Mouse (Mus musculus): ENCODE measurements around the gene Tubb1. TPM values are rescaled to one million over a fixed set of nuclear protein-coding genes. Genes with fewer than 3 reads are reported as not detected.
A peak's percentile ranks its signal among the peaks of the same experiment; 100 is the strongest.

Tubb1 gene
- 1 to 10 TPM in 1 of 2 experiments, under 1 TPM in 1; 0.86 to 3.1 TPM for total RNA-seq (2021)
- long read RNA-seq, experiment 1, partial matches to known transcripts = 0 of 3 reads
- long read RNA-seq, experiment 1, other reads (novel, unspliced or antisense) = 0 of 3 reads
- long read RNA-seq, experiment 2, partial matches to known transcripts = 0 of 2 reads
- long read RNA-seq, experiment 2, other reads (novel, unspliced or antisense) = 0 of 2 reads

- no peak for DNase-seq (ENCODE audit: low spot score in 2 of 2)
These were observed at the start of gene Tubb1 for GRCm38 (mm10) chr2:174450353-174450752. Gene Tubb1 (plus strand): TSS chr2:174450695.

- no peak for DNase-seq (ENCODE audit: low spot score in 2 of 2)
These were observed 40.3 kb upstream of the Tubb1 start for GRCm38 (mm10) chr2:174410222-174410621.

DNA sequence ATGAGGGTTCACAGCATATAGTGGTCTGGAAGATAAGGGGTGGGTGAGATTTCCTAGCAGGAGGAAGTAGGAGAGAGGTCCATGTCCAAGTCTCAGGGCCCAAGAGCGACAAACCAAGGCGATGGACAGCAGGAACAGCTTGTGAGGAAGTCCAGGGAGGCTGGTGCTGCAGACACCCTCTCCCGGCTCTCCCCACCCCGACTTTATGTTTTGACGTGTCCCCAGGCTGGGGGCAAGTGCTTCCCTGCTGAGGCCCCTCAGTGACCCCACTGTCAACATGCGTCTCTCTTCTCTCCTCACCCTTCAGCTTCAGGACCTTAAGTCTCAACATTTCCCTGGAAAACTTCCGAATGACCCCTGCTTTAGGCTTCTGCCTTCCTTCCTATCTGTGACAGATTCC lies 37.4 kb upstream of the Tubb1 start:
- no peak for DNase-seq (ENCODE audit: low spot score in 2 of 2)

- no peak for DNase-seq (ENCODE audit: low spot score in 2 of 2)
These were observed 35.3 kb upstream of the Tubb1 start for GRCm38 (mm10) chr2:174415001-174415730.

DNA sequence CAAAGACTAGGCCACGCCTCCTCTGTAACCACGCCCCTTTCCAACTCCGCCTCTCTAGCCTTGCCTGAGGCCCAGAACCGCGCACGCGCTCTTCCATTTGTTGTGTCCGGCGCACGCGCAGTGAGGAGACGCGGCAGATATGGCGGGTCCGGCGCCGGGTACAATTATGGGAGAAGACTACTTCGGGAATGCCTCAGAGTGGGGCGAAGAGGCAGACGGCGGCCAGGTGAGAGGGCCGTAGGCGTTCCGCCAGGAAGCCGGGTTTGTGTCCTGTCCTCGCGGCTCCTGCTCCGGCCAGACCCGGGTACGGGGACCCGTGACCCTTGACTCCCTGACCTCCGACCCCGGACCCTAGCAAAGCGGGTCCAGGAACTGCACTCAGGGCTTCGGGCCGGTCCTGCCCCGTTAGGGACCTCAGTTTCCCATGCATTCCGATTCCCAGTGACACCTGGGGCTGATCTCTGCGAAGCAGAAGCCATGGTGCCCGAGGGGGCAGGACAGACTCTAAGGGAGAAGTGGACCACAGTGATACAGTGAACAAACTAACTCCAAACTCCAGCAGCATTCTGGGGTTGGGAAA lies 34.7 kb upstream of the Tubb1 start, which contains the start of gene Nelfcd:
Gene Nelfcd (plus strand): TSS at position 74 of the 580 bp plus-strand sequence.
- peak; percentile 94 to 95 for DNase-seq (ENCODE audit: low spot score in 2 of 2)

GRCm38 (mm10) chr2:174421107-174421506 lies 29.4 kb upstream of the Tubb1 start:
- DNase-seq (ENCODE audit: low spot score in 2 of 2) = no peak

DNA sequence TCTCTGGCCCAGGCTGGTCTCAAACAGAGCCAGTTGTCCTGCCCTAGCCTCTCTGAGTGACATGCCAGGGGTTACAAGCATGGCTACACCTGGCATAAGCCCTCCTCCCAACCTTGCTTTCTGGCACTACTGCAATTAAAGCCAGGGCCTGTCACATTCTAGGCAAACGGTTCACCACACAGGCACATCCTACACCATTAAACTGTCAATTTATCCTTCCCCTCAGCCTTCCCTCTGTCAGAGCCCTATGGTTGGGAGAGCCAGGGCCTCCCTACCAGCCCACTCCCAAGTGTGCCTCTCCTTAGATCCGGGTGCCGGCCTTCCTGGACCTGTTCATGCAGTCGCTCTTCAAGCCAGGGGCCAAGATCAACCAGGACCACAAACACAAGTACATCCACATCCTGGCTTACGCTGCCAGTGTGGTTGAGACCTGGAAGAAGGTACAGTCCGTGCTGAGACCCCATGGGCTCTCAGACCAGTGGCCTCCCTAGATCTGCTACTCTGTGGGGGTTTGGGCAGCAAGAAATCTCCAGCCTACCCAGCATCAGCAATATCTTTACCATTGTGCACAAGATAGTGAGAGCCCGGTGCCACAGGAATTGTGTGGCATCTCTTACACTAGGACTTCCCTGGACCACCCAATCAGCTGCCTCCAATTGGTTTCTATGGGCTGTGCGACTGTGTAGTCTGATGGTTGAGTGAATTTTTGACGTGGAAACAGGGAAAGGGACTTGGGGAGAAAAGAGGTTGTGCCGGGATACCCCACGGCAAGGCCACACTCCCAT lies 26.0 kb upstream of the Tubb1 start:
- DNase-seq (ENCODE audit: low spot score in 2 of 2) = no peak

DNA sequence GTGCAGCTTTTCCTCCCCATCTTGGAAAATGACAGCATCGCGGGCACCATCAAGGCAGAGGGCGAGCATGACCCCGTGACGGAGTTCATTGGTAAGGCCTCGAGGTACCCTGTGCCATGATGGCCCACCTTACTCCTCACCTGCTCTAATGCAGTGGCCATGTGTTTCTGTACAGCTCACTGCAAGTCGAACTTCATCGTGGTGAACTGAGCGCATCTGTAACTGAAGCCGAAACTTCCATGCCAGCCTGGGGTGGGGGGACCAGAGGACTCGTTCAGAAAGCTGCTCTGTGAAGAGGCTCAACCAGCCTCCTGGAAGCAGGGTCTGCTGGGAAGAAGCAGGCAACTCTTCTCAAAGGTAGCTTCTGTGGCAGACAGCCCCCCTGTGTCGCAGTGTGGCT lies 23.6 kb upstream of the Tubb1 start:
- no peak for DNase-seq (ENCODE audit: low spot score in 2 of 2)

DNA sequence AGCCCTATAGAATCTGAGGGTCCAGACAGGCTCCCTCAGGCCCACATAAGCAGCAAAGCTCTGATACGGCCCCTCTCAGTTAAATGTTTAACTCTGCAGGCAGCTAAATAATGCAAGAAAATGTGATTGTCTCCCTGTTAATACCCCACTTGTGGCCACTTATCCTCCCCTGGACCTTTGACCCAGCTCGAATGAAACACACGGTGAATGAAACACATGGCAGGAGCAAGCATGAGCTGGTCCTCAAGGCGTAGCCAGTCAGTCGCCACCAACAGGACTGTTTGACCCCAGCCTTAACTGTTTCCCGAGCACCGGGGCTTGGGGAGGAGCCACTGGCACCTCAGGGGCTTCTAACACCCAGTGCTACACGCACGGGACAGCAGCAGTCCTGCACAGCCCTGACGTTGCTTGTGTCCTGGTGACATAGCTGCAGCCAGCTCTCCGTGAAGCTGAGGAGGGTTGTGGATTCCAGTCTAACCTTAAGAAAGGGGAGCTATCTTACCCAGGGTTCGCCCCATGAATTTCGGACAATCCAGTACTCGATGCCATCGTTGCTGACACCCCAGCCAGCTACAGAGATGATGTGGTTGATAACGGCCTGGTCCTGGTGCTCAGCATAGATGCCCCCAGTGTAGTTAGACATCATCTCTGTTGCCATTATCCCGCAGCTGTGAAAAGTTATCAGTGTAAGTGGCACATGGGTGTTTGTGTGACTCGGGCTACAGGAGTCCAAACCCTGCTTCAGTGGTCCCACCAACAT lies 22.2 kb upstream of the Tubb1 start:
- no peak for DNase-seq (ENCODE audit: low spot score in 2 of 2)

DNA sequence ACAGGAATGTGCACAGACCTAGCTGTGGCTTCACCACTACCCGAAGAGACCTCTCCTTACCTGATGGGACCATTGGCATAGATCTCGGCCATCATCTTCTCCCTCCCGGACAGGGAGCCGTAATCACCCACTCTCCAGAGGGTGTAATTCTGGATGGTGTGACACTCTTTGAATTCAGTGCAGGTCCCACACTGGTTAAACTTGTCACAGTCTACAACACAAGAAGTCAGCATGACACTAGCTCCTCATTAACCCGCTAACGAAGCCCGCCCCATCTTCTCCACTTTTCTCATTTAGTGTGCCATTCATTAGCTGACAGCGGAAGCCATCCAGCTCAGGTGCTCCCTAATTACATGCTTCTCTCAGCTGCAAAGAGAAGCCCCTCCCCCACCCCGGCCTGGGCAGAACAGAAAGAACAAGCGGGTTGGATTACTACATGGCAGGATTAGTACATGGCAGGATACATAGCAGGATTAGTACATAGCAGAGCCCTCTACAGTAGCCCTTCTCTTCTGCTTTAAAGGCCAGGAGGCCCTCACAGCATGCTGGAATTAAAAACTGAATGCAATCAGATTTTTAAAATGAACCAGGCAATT lies 21.4 kb upstream of the Tubb1 start:
- DNase-seq (ENCODE audit: low spot score in 2 of 2) = no peak

GRCm38 (mm10) chr2:174434943-174435342 lies 15.6 kb upstream of the Tubb1 start:
- DNase-seq (ENCODE audit: low spot score in 2 of 2) = no peak

DNA sequence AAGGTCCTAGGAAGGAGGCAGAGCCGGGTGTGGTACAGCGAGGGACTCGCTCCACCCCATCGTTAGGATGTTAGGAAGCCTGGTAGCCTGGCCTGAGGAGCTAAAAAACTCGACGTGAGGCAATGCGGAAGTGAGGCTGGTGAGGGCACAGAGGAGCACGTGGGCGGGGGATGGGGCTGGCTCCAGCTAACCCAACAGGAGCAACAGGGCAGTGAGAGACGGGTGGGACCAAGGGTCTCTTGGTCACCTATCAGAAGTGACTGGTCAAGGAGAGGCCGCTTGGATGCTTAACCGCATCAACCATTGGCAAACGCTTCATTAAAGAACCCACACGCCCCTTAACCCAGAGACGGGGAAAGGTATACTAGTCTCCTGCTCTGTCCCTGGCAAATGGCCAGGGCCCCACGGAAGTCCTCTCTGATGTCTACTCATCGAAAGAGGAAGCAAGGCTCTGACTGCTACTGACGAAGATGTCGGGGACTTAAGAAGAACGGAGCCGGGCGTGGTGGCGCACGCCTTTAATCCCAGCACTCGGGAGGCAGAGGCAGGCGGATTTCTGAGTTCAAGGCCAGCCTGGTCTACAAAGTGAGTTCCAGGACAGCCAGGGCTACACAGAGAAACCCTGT lies 14.3 kb upstream of the Tubb1 start:
- DNase-seq (ENCODE audit: low spot score in 2 of 2) = no peak

DNA sequence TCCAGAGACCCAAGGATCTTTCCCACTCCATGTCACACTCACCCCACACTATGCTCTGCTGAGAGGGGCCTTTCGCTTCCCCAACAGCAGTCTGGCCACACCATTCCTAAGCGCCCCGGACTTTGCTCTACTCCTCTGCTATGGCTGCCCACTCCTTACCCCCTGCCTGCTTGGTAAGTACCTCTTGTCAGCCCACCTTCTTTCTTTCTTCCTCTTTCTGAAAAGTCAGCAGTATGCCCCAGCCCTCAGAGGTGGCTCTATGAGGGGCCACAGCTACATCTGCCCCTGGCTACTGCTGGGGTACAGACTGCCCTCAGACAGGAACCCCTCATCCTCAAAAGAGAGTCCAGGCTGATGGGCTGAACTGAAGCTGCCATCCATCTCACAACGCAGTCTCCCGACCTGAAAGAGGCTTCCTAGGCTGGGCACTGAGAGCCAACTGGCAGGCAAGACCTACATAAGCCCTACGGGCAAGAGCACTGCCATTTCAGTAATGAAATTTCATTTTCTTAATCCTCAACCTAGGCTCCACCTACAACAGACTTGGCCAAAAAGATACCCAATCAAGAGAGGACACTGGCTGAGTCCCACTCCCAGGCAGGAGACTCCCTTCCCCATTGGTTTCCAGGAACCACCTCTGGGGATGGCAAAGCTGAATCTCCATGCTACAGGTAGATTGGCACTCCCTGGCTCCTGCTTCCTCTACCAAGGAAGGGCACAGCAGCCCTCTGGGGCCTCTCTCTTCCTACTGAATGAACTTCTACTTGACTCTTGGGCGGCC lies 13.4 kb upstream of the Tubb1 start:
- no peak for DNase-seq (ENCODE audit: low spot score in 2 of 2)

GRCm38 (mm10) chr2:174437697-174437982 lies 12.9 kb upstream of the Tubb1 start:
- no peak for DNase-seq (ENCODE audit: low spot score in 2 of 2)

GRCm38 (mm10) chr2:174438181-174438580 lies 12.3 kb upstream of the Tubb1 start:
- DNase-seq (ENCODE audit: low spot score in 2 of 2) = no peak

GRCm38 (mm10) chr2:174438737-174439449 lies 11.6 kb upstream of the Tubb1 start, which contains the start of gene Ctsz:
Gene Ctsz (minus strand): TSS chr2:174439039.
- DNase-seq (ENCODE audit: low spot score in 2 of 2) = peak; percentile 73 to 82

DNA sequence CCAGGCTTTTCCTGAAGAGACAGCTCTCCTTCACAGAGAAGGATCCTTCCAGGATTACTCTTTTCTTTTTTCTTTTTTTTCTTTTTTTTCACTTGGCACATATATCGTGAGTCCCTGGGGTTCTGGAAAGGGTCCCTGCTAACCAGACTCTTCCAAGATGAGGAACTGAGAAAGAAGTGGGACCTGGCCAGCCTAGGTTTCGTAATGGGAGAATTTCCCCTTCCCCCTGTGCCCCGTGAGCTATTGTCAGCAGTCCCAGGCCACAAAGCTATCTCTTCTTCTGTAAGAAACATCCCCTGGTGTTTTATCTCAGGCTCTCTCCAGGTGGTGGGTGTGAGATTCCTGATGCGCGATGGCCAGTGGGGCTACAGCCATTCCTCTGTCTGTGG lies 11.1 kb upstream of the Tubb1 start:
- no peak for DNase-seq (ENCODE audit: low spot score in 2 of 2)

DNA sequence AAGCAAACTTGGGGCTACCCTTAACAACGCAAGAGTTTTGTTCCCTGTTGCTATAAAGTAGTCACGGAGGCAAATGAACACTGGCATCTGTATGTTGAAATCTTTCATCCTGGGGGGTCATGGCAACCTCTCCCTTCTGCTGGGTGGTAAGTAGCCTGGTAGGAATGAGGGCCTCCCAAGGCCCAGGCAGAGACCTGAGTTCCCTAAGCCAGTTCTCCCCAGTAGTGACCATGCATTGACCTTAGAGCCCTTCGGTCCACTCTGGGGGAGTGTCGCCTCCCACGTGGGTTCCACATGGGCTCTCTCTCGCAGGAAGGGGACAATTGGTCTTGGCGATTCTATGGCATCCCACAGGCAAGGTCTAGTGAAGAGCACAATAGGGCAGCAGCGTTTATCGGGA lies 10.5 kb upstream of the Tubb1 start:
- no peak for DNase-seq (ENCODE audit: low spot score in 2 of 2)

DNA sequence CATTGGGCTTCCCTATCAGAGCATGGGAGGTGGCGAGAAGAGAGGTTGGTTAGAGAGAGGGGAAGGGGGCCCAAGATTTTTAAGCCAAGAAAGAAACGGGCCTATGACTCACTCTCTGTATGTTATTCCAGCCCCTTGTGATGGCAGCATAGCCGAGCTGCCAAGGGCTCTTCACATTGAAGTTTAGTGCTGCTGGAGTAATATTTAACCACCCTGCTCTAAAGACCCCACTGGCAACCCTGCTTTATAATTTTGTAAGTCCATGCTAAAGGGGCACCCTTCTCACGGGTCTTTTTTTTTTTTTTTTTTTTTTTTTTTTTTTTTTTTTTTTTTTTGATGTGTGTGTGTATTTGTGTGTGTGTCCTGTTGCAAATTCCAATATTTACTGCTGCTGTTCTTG lies 8.6 kb upstream of the Tubb1 start:
- no peak for DNase-seq (ENCODE audit: low spot score in 2 of 2)
